Mouse (Mus musculus): ENCODE measurements around the gene Sept5.

Gene Sept5

GRCm38 (mm10) chr16:18629390-18630231 is at the start of gene Sept5:
TSS of gene Sept5 (minus strand) at chr16:18629954.
- no peak for DNase-seq (ENCODE audit: extremely low read depth, low read depth, low spot score)

GRCm38 (mm10) chr16:18679112-18679511 is 49.4 kb upstream of the Sept5 start:
- no peak for DNase-seq (ENCODE audit: extremely low read depth, low read depth, low spot score)

- no peak for DNase-seq (ENCODE audit: extremely low read depth, low read depth, low spot score)
Measured at GRCm38 (mm10) chr16:18677746-18678679, 48.3 kb upstream of the Sept5 start.

- no peak for DNase-seq (ENCODE audit: extremely low read depth, low read depth, low spot score)
Measured at GRCm38 (mm10) chr16:18673005-18673404, 43.3 kb upstream of the Sept5 start.

- DNase-seq (ENCODE audit: extremely low read depth, low read depth, low spot score), result no peak
Measured at GRCm38 (mm10) chr16:18672027-18672426, 42.3 kb upstream of the Sept5 start.

- no peak for DNase-seq (ENCODE audit: extremely low read depth, low read depth, low spot score)
Measured at GRCm38 (mm10) chr16:18669914-18670313, 40.2 kb upstream of the Sept5 start.

- DNase-seq (ENCODE audit: extremely low read depth, low read depth, low spot score), result no peak
Measured at GRCm38 (mm10) chr16:18658597-18658996, 28.8 kb upstream of the Sept5 start.

GRCm38 (mm10) chr16:18655372-18656098 is 25.8 kb upstream of the Sept5 start:
- peak; percentile 34 for DNase-seq (ENCODE audit: extremely low read depth, low read depth, low spot score)

GRCm38 (mm10) chr16:18653290-18654160 is 23.8 kb upstream of the Sept5 start:
- no peak for DNase-seq (ENCODE audit: extremely low read depth, low read depth, low spot score)

- DNase-seq (ENCODE audit: extremely low read depth, low read depth, low spot score), result peak; percentile 34
Measured at GRCm38 (mm10) chr16:18649126-18649525, 19.4 kb upstream of the Sept5 start.

- no peak for DNase-seq (ENCODE audit: extremely low read depth, low read depth, low spot score)
Measured at GRCm38 (mm10) chr16:18645329-18645728, 15.6 kb upstream of the Sept5 start.

GRCm38 (mm10) chr16:18644485-18644884 is 14.7 kb upstream of the Sept5 start:
- no peak for DNase-seq (ENCODE audit: extremely low read depth, low read depth, low spot score)

- DNase-seq (ENCODE audit: extremely low read depth, low read depth, low spot score), result no peak
Measured at GRCm38 (mm10) chr16:18643406-18643998, 13.7 kb upstream of the Sept5 start.

GRCm38 (mm10) chr16:18642897-18643296 is 13.1 kb upstream of the Sept5 start:
- no peak for DNase-seq (ENCODE audit: extremely low read depth, low read depth, low spot score)

- no peak for DNase-seq (ENCODE audit: extremely low read depth, low read depth, low spot score)
Measured at GRCm38 (mm10) chr16:18642291-18642690, 12.5 kb upstream of the Sept5 start.

- no peak for DNase-seq (ENCODE audit: extremely low read depth, low read depth, low spot score)
Measured at GRCm38 (mm10) chr16:18639382-18639929, 9.7 kb upstream of the Sept5 start.

- no peak for DNase-seq (ENCODE audit: extremely low read depth, low read depth, low spot score)
Measured at GRCm38 (mm10) chr16:18638396-18638795, 8.6 kb upstream of the Sept5 start.

- DNase-seq (ENCODE audit: extremely low read depth, low read depth, low spot score), result no peak
Measured at GRCm38 (mm10) chr16:18636804-18637203, 7.0 kb upstream of the Sept5 start.

GRCm38 (mm10) chr16:18636401-18636800 is 6.6 kb upstream of the Sept5 start:
- DNase-seq (ENCODE audit: extremely low read depth, low read depth, low spot score), result no peak

Data from fat pad, adult 2 months (tissue).